Mouse (Mus musculus): ENCODE results near the gene Plod1.

Plod1 gene

GRCm38 (mm10) chr4:147938148-147939096 is 1.9 kb upstream of the Plod1 start:
- CTCF ChIA-PET, result no interaction called here

GRCm38 (mm10) chr4:147937486-147937885 is 919 bp upstream of the Plod1 start:
- CTCF ChIA-PET, result interaction anchor here (1.1 kb wide), 1 partner anchor 160 kb away, joined by 3 read pairs; no protein-coding TSS in a partner anchor

- CTCF ChIA-PET, result interaction anchor here (1.1 kb wide), 1 partner anchor 160 kb away, joined by 3 read pairs; no protein-coding TSS in a partner anchor
These were observed 454 bp upstream of the Plod1 start for GRCm38 (mm10) chr4:147937021-147937420.

- CTCF ChIA-PET, result no interaction called here
These were observed 663 bp downstream of the Plod1 start for GRCm38 (mm10) chr4:147935904-147936303.

- CTCF ChIA-PET, result no interaction called here
These were observed 2.0 kb downstream of the Plod1 start for GRCm38 (mm10) chr4:147934611-147935010.

GRCm38 (mm10) chr4:147934134-147934533 is 2.4 kb downstream of the Plod1 start:
- CTCF ChIA-PET, result no interaction called here

GRCm38 (mm10) chr4:147930946-147931345 is 5.6 kb downstream of the Plod1 start:
- CTCF ChIA-PET, result no interaction called here

GRCm38 (mm10) chr4:147928540-147928939 is 8.0 kb downstream of the Plod1 start:
- CTCF ChIA-PET, result no interaction called here

- CTCF ChIA-PET, result no interaction called here
These were observed 8.4 kb downstream of the Plod1 start for GRCm38 (mm10) chr4:147928136-147928535.

- CTCF ChIA-PET, result no interaction called here
These were observed 8.9 kb downstream of the Plod1 start for GRCm38 (mm10) chr4:147927705-147928104.

- CTCF ChIA-PET, result no interaction called here
These were observed 14.2 kb downstream of the Plod1 start for GRCm38 (mm10) chr4:147922341-147922740.

GRCm38 (mm10) chr4:147920973-147921372 is 15.6 kb downstream of the Plod1 start:
- CTCF ChIA-PET, result no interaction called here

GRCm38 (mm10) chr4:147918459-147919121 is 18.0 kb downstream of the Plod1 start:
- CTCF ChIA-PET, result interaction anchor here (0.6 kb wide), 1 partner anchor 163 kb away, joined by 3 read pairs; no protein-coding TSS in a partner anchor

GRCm38 (mm10) chr4:147909486-147909885 is 27.1 kb downstream of the Plod1 start:
- CTCF ChIA-PET, result no interaction called here

GRCm38 (mm10) chr4:147906230-147906629 is 30.3 kb downstream of the Plod1 start:
- CTCF ChIA-PET, result no interaction called here

- CTCF ChIA-PET, result interaction anchor here (0.7 kb wide), 1 partner anchor 26 kb away, joined by 3 read pairs; no protein-coding TSS in a partner anchor
These were observed 31.4 kb downstream of the Plod1 start for GRCm38 (mm10) chr4:147905090-147905659.

GRCm38 (mm10) chr4:147904313-147905089 is 32.1 kb downstream of the Plod1 start, which contains the start of gene Mfn2:
Gene Mfn2, minus strand, starts transcription at chr4:147904704.
- CTCF ChIA-PET, result interaction anchor here (1.4 kb wide), 1 partner anchor 247 kb away, joined by 6 read pairs; the partner anchor contains the start of gene Fbxo6

GRCm38 (mm10) chr4:147903601-147904000 is 33.0 kb downstream of the Plod1 start:
- CTCF ChIA-PET, result interaction anchor here (1.4 kb wide), 1 partner anchor 248 kb away, joined by 6 read pairs; the partner anchor contains the start of gene Fbxo6

GRCm38 (mm10) chr4:147902906-147903500 is 33.6 kb downstream of the Plod1 start:
- CTCF ChIA-PET, result no interaction called here

GRCm38 (mm10) chr4:147900452-147900851 is 36.1 kb downstream of the Plod1 start:
- CTCF ChIA-PET, result no interaction called here

- CTCF ChIA-PET, result no interaction called here
These were observed 39.2 kb downstream of the Plod1 start for GRCm38 (mm10) chr4:147897348-147897747.

Measured in spleen, embryonic (tissue).